Mouse (Mus musculus) CH12F3 (cell line): ENCODE data around the gene Mpdz.

ENCODE experiments used
- in situ Hi-C: fragments of 300-500 bp; cut with MboI; formaldehyde crosslinking; loops from 2 replicates; pipeline ENCODE4 v1.14.3; 2020; ENCODE audit warnings: low sequenced_read_pairs

The Mpdz gene

GRCm38 (mm10) chr4:81396883-81397282 is 45.7 kb downstream of the Mpdz start:
- in situ Hi-C loops, result no loop called here

- in situ Hi-C loops, result no loop called here
Measured at GRCm38 (mm10) chr4:81392869-81393268, 49.7 kb downstream of the Mpdz start.

DNA sequence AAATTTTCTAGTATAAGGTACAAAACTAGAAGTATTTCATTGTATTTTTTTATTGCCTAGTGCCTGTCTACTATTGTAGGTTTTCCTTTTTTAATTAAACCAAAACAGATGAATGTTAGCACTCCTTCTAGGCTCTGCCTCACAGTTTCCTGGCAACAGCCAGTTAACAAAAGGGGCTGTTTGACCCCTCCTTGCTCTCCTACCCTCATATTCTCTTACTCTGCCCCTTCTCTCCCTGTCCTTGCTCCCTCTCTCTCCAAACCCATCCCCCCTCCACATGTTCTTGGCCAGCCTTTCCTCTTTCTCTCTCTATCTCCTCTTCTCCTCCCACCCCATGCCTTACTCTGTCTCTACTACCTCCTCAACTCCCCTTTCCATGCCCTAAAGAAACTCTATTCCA is 53.4 kb downstream of the Mpdz start:
- in situ Hi-C loops, result no loop called here

DNA sequence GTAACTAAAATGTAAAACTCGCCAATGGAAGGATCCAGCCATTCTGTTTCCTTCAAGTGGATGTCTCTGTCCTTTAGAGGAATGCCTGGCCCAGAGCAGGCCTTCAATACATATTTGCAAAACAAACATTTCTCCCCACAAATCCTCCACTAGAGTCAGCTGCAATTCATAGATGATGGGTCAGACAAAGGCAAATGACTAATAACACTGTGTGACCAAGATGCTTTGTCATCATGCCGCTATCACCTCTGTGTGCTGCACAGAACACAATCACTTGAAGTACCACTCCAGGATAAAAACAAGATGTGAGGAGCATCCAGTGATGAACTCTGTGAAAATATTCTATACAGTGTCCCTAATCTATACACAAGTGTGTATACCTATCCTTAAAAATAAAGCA is 55.0 kb downstream of the Mpdz start:
- in situ Hi-C loops, result no loop called here

GRCm38 (mm10) chr4:81372355-81372754 is 70.3 kb downstream of the Mpdz start:
- in situ Hi-C loops, result no loop called here

GRCm38 (mm10) chr4:81351368-81351767 is 91.2 kb downstream of the Mpdz start:
- in situ Hi-C loops, result no loop called here

DNA sequence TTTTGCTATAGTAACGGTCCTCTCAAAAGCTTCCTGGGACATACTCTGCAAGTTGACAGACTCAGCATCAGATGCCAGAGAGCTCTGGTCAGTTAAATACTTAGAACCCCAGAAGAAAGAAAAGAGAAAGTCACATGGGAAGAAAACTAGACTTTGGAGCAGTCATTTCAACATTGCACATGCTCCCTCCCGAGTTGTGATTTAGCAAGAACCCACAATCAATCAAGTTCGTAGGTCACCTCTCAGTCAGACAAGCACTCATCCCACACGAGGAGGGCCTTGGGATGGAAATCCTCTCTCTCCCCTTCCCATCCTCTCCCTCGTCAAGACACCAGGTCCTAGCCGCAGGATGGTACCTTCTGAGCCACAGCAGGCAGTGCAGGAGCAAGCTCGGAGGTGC is 94.0 kb downstream of the Mpdz start:
- in situ Hi-C loops, result no loop called here

- in situ Hi-C loops, result no loop called here
Measured at GRCm38 (mm10) chr4:81345141-81345540, 97.5 kb downstream of the Mpdz start.

- in situ Hi-C loops, result no loop called here
Measured at GRCm38 (mm10) chr4:81333628-81333991, 109.0 kb downstream of the Mpdz start.

DNA sequence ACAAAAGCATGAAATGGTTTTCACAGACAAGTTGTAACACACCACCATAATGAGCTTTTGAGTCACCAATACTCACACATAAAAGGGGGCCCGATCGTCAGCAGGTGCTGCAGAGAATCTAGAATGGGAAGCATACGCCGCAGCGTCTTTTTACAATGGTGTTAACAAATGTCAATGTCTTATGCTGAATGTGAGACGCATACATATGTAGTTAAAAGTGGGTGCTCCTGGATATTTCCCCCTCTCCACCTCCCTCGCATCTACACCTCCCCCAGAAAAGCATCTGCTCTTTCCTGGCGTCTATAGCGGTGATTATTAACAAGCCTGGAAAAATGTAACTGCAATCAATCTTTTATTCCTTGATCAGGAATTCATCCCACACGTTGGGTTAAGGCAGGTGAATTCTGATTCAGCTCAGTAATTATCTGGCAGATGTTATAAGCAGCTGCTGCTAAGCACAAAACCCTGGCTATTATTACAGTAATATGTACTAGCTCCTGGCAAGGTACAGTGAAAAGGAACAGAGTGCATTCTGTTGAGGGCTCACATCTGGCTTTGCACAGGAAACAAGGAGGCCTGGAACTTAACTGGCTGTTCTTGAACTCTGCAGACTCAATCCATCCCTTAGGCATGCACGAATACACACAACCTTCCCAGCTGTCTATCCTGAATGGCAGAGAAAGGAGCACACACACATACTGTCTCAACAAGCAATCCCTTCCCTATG is 109.6 kb downstream of the Mpdz start:
- in situ Hi-C loops, result no loop called here

DNA sequence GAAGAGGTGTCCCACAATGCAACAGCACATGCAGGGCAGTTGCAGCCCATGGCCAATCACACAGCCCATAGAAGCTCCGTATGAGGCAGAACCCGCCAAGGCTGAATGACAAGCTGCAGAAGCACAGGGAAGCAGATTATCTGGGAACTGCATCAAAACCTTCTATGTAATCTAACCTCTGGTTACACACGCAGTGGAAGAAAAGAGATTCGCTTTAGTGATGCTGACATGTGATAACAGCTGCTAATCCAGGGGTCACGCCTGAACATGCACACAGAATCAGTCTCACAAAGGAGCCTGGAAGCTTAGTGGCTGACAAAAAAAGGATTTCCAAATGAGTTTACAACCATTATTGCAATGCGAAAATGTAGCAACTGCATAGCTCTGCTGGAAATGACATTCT is 110.2 kb downstream of the Mpdz start:
- in situ Hi-C loops, result no loop called here

GRCm38 (mm10) chr4:81327694-81328093 is 114.9 kb downstream of the Mpdz start:
- in situ Hi-C loops, result no loop called here

GRCm38 (mm10) chr4:81323853-81324252 is 118.8 kb downstream of the Mpdz start:
- in situ Hi-C loops, result no loop called here

GRCm38 (mm10) chr4:81322232-81322631 is 120.4 kb downstream of the Mpdz start:
- in situ Hi-C loops, result no loop called here

- in situ Hi-C loops, result no loop called here
Measured at GRCm38 (mm10) chr4:81314618-81315017, 128.0 kb downstream of the Mpdz start.

GRCm38 (mm10) chr4:81313246-81313645 is 129.4 kb downstream of the Mpdz start:
- in situ Hi-C loops, result no loop called here

DNA sequence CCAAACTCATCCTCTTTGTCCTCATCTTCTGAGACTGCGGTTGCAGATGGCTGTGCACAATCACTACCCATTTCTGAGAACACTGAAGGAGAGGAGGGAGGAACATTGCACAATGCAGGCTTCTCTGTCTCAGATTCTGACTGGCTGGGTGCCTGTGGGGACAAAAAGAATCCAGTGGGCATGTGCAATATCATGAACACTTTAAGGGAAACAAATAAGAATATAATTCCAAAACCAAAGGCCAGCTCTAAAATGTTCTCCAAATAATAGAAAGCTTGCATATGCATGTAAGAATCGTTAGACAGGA is 132.5 kb downstream of the Mpdz start:
- in situ Hi-C loops, result no loop called here

- in situ Hi-C loops, result no loop called here
Measured at GRCm38 (mm10) chr4:81309473-81310167, 133.0 kb downstream of the Mpdz start.

DNA sequence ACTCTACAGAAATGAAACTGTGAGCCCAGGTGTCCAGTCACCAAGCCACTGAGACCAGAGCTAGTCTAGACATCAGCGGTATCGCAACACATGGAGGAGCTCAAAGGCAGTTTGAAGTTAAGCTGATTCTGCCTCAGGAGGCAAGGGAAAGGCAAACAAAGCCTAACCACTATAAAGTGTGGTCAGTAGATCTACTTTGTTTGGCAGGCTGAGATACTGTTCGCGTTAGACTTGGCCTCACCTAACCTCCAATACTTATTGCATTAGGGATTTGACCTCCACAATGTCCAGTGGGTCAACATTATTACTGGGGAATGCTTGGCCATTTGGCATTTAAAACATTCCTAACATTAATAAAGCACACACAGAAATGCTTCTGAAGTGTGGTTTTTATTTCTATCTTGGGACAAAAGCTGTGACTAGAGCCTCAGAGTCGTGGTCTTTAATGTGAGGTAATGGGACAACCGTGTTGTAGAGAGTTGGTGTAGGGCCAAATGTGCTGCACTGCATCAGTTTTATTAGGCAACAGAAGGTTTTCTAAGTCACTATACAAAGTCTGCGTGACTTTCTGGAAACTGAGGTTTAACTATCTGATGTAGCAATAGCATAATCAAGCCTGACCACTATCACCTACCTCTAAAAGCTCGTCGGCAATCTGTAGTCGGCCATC is 134.9 kb downstream of the Mpdz start:
- in situ Hi-C loops, result no loop called here

GRCm38 (mm10) chr4:81302056-81302455 is 140.6 kb downstream of the Mpdz start:
- in situ Hi-C loops, result no loop called here

DNA sequence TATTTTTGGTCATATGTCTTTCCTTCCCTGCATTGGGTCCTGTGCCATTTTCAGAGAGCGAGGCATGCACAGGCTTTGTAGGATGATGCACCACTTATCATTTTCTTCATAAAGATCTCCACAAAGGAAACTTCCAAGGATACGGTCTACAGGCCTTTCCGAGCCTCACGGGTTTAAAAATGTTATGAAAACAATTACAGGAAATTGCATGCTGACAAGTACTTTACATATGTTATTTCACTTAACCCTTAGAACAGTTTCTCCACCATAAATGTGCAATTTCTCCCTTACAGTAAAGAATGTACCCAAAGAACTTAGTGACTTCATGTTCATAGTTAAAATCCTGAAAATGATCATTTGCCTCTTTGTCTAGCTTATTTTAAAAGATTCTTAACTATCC is 144.2 kb downstream of the Mpdz start:
- in situ Hi-C loops, result no loop called here

- in situ Hi-C loops, result no loop called here
Measured at GRCm38 (mm10) chr4:81293309-81293708, 149.3 kb downstream of the Mpdz start.
